Mouse (Mus musculus) gastrocnemius, postnatal 36 days (tissue): ENCODE results near the gene Taar8a. TPM values are rescaled to one million over a fixed set of nuclear protein-coding genes. Genes with fewer than 3 reads are reported as not detected.
"Not testable (repeated sequence)": the region's sequence is repeated elsewhere in the genome, so short reads cannot be mapped to it uniquely, and the experiment has no call there.

Experiments used
- DNase-seq, 2 experiments: peaks; one replicate each; pipeline ENCODE4 v3.0.0; 2022
- intact Hi-C: fragments of 180-260 bp; cut with DNase I; formaldehyde crosslinking; loops from one replicate; pipeline ENCODE4 v1.15.1; 2025
- long read RNA-seq, 2 experiments: library from polyadenylated mRNA; stranded (forward); transcript quantifications; one replicate each; pipeline ENCODE4 v2.0.0; 2021
- total RNA-seq, 2 experiments: library from RNA; stranded (reverse); gene quantifications; 2 replicates each; pipeline ENCODE4 v1.2.3; 2021

Taar8a gene
- not detected for total RNA-seq
- long read RNA-seq, experiment 1: 0 reads
- long read RNA-seq, experiment 2: 0 reads

DNA sequence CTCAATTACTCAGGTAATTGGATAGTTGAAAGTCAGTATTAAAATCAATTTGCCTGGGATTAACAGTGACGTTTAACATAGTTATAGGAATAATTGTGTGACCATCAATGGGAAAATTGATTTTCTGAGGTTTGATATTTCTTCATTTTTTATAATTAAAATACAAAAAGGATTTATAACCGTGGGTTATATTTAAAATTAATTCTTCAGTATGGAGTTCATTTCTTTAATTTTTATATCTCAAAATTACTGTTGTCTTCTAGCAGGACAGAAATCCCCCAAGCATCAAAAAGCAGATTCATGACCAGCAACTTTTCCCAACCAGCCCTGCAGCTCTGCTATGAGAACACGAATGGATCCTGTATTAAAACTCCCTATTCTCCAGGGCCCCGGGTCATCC is at the start of gene Taar8a:
TSS of gene Taar8a (plus strand) at position 301 of the 400 bp plus-strand sequence.
- intact Hi-C loops: not testable (repeated sequence)

GRCm38 (mm10) chr10:24026922-24027321 is 49.4 kb upstream of the Taar8a start, which contains the start of gene Taar7d:
TSS of gene Taar7d (plus strand) at chr10:24027222.
- DNase-seq: no peak
- intact Hi-C loops: no loop called here

More for the DNA sequence above, at the start of gene Taar8a:
- DNase-seq: not testable (repeated sequence)

DNA sequence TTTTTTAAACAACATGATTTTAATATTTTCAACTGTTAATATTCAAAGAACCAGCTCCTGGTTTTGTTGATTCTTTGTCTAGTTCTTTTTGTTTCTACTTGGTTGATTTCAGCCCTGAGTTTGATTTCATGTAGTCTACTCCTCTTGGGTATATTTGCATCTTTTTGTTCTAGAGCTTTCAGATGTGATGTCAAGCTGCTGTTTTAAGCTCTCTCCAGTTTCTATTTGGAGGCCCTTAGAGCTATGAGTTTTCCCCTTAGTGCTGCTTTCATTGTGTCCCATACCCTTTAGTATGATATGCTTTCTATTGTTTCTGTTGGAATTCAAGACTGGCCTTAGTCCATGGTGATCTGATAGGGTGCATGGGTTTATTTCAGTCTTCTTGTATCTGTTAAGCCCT is 45.0 kb upstream of the Taar8a start:
- DNase-seq: no peak
- intact Hi-C loops: no loop called here

- intact Hi-C loops: no loop called here
- no peak for DNase-seq
Observed at GRCm38 (mm10) chr10:24037314-24037713, 39.0 kb upstream of the Taar8a start, which contains the start of gene Taar7e. TSS of gene Taar7e (plus strand) at chr10:24037614.

DNA sequence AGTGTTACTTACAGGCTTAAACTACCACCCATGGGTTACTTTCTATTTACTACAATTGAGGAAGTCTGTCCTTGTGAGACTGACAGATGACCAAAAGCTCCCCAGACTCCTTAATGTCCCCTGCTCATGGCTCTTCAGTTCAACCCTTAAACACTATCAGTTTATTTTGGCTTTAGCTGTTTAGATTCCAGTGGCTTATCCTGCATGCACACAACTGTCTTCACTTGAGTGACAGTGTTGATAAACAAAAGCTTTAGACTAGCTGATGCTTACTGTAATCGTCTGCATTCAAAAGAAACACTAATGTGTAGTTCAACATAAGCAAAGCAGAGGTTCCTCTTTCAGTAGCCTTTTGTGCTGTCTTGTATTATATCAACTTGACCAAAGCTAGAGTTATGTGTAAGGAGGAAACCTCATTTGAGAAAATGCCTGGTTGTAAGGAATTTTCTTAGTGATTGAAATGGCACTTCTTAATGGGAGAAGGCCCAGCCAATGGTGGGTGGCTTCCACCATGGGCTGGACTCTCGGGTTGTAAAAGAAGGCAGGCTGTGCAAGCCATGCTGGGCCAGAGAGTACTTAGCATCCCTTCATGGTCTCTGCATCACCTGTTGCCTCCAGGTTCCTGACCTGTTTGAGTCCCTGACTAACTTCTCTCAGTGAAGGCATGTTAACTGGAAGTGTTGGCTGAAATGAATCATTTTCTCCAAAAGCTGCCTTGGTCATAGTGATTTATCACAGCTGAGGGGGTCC is 36.0 kb upstream of the Taar8a start:
- no peak for DNase-seq
- intact Hi-C loops: no loop called here

GRCm38 (mm10) chr10:24049210-24049609 is 27.1 kb upstream of the Taar8a start, which contains the start of gene Taar7f:
TSS of gene Taar7f (plus strand) at chr10:24049510.
- intact Hi-C loops: no loop called here
- DNase-seq: no peak

- no peak for DNase-seq
- intact Hi-C loops: no loop called here
Observed at GRCm38 (mm10) chr10:24052039-24052438, 24.3 kb upstream of the Taar8a start.

- DNase-seq: no peak
- intact Hi-C loops: no loop called here
Observed at GRCm38 (mm10) chr10:24058986-24059385, 17.3 kb upstream of the Taar8a start.

DNA sequence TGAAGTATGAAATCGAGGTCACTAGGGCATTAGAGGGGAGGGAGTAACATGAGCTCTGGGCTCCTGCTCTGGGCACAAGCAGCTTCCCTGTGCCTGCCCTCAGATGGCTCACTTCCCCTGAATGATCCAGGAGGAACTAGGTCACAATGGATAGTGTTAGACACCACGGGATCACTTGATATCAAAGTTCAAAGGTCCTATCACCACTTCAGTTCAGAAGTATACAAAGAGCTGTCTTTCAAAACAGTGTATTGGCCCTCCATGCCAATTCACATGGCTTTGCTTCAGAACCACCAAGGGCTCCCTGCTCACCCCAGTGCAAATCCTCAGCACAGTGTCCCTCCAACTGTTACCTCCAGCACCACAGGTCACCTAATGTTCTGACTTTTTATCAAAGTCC is 1.5 kb upstream of the Taar8a start:
- intact Hi-C loops, DNase-seq: not testable (repeated sequence)

- intact Hi-C loops: loop anchor here (10.0 kb wide), 1 partner anchor 105 kb away; the partner anchor contains the start of gene Taar5
Observed at GRCm38 (mm10) chr10:24080166-24080565, 3.9 kb downstream of the Taar8a start.

GRCm38 (mm10) chr10:24085936-24086335 is 9.6 kb downstream of the Taar8a start:
- no peak for DNase-seq
- intact Hi-C loops: loop anchor here (10.0 kb wide), 1 partner anchor 111 kb away; the partner anchor contains the start of gene Taar5

More at GRCm38 (mm10) chr10:24080166-24080565, 3.9 kb downstream of the Taar8a start:
- no peak for DNase-seq

GRCm38 (mm10) chr10:24086555-24086954 is 10.3 kb downstream of the Taar8a start:
- intact Hi-C loops: loop anchor here (10.0 kb wide), 1 partner anchor 112 kb away; the partner anchor contains the start of gene Taar5
- DNase-seq: no peak

DNA sequence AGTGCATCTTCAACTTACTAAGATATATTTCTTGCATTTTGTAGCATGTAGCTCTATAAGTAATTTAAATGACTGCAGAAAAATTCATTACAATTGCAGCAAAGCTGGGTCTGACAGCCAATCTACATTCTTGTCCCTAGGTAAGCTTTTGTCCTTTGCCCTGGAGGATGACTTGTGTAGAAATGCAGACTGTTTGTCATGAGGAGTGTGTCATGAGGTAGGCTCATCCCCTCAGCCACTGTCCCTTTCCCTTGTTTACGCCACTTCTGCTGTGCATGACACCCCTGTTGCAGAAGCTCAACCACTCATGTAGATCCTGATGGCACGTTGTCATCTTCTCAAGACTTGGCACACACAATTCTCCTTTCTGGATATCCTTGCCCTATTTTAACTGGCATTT is 10.9 kb downstream of the Taar8a start:
- intact Hi-C loops: loop anchor here (10.0 kb wide), 1 partner anchor 112 kb away; the partner anchor contains the start of gene Taar5
- no peak for DNase-seq

GRCm38 (mm10) chr10:24092194-24092593 is 15.9 kb downstream of the Taar8a start, which contains the start of gene Taar8b:
TSS of gene Taar8b (minus strand) at chr10:24092294.
- intact Hi-C loops: no loop called here
- no peak for DNase-seq

DNA sequence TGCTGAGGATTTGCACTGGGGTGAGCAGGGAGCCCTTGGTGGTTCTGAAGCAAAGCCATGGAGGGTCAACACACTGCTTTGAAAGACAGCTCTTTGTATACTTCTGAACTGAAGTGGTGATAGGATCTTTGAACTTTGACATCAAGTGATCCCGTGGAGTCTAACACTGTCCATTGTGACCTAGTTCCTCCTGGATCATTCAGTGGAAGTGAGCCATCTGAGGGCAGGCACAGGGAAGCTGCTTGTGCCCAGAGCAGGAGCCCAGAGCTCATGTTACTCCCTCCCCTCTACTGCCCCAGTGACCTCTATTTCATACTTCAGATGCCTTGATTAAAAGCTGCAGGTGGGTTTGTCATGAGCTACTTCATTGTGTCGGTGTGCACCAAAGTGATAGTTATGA is 20.7 kb downstream of the Taar8a start:
- intact Hi-C loops, DNase-seq: not testable (repeated sequence)

DNA sequence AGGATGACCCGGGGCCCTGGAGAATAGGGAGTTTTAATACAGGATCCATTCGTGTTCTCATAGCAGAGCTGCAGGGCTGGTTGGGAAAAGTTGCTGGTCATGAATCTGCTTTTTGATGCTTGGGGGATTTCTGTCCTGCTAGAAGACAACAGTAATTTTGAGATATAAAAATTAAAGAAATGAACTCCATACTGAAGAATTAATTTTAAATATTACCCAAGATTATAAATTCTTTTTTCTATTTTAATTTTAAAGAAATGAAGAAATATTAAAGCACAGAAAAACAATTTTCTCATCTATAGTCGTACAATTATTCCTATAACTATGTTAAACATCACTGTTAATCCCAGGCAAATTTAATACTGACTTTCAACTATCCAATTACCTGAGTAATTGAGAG is 25.5 kb downstream of the Taar8a start, which contains the start of gene Taar8c:
TSS of gene Taar8c (minus strand) at position 101 of the 400 bp plus-strand sequence.
- DNase-seq, intact Hi-C loops: not testable (repeated sequence)

- DNase-seq, intact Hi-C loops: not testable (repeated sequence)
Observed at GRCm38 (mm10) chr10:24103299-24103698, 27.0 kb downstream of the Taar8a start.

DNA sequence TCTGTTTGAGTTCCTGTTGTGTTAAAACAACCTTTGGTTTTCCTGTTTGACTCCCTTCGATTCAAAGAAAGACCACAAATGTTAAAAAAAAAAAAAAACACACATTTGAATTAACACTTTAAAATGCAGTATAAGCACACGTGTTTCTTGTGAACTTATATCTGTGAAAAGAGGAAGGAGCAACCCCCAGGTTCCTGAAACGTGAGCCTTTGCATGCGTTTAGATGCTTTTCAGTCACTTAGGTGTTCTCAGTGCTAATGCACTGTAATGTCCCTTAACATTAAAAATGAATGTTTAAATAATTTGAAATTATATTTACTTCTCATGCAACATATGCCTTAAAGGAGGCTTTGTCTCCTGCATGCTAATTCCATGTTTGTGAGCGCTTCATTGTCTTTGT is 31.4 kb downstream of the Taar8a start:
- intact Hi-C loops: no loop called here
- DNase-seq: no peak

GRCm38 (mm10) chr10:24108236-24108635 is 31.9 kb downstream of the Taar8a start:
- no peak for DNase-seq
- intact Hi-C loops: no loop called here

- intact Hi-C loops, DNase-seq: not testable (repeated sequence)
Observed at GRCm38 (mm10) chr10:24109434-24109833, 33.1 kb downstream of the Taar8a start, which contains the start of gene Taar9. TSS of gene Taar9 (minus strand) at chr10:24109534.

- DNase-seq: no peak
- intact Hi-C loops: no loop called here
Observed at GRCm38 (mm10) chr10:24111116-24111778, 34.9 kb downstream of the Taar8a start.
